Mouse (Mus musculus): ENCODE measurements at regions not wholly inside any gene's neighbourhood (a gene's known extent, or its start where the extent isn't known, plus 50 kb on each side); places are given as distances from the start of the nearest gene placed in this dataset.

GRCm38 (mm10) chr13:51026311-51026918 is 74.3 kb upstream of the Spin1 start:
- Histone ChIP-seq H3K36me3 (ENCODE audit: control insufficient read depth, insufficient read depth, low read length) (no peaks in the 10 kb centered on the region), H3K4me3 (ENCODE audit: insufficient read depth, low read depth, low read length) (no peak overlapping the region), H3K27me3 (replicated peaks; ENCODE audit: control insufficient read depth, insufficient read depth, low read length) (no peaks in the 10 kb centered on the region), H3K4me1 (ENCODE audit: control insufficient read depth, insufficient read depth, low read length) (no peaks in the 10 kb centered on the region), H3K27ac (ENCODE audit: insufficient read depth, low read depth, low read length) (no peak overlapping the region)
- TF ChIP-seq CTCF (conservative IDR thresholded peaks at IDR 0.05; ENCODE audit: insufficient read depth, insufficient read length, low read depth, low read length), result no peak
- no peak for TF ChIP-seq POLR2A (IDR thresholded peaks at IDR 0.05; ENCODE audit: low read depth, low read length)
- DNase-seq, result no peak
- WGBS, result 58% methylated on average over 6 of the region's 6 CpGs

- DNase-seq, result no peak
- H3K4me1 ChIP-seq (ENCODE audit: control insufficient read depth, insufficient read depth, low read length), result no peaks in the 10 kb centered on the region
- H3K27ac ChIP-seq (ENCODE audit: insufficient read depth, low read depth, low read length), result no peak overlapping the region
- no peak for TF ChIP-seq CTCF (conservative IDR thresholded peaks at IDR 0.05; ENCODE audit: insufficient read depth, insufficient read length, low read depth, low read length)
- TF ChIP-seq POLR2A (IDR thresholded peaks at IDR 0.05; ENCODE audit: low read depth, low read length), result no peak
- H3K27me3 ChIP-seq (replicated peaks; ENCODE audit: control insufficient read depth, insufficient read depth, low read length), result no peaks in the 10 kb centered on the region
- H3K4me3 ChIP-seq (ENCODE audit: insufficient read depth, low read depth, low read length), result no peak overlapping the region
- H3K36me3 ChIP-seq (ENCODE audit: control insufficient read depth, insufficient read depth, low read length), result no peaks in the 10 kb centered on the region
- 74% methylated on average over 13 of the region's 13 CpGs for WGBS
Measured at GRCm38 (mm10) chr13:51037850-51038450, 62.7 kb upstream of the Spin1 start.

- 87% methylated on average over 4 of the region's 4 CpGs for WGBS
- no peaks in the 10 kb centered on the region for H3K27me3 ChIP-seq (replicated peaks; ENCODE audit: control insufficient read depth, insufficient read depth, low read length)
- H3K4me3 ChIP-seq (ENCODE audit: insufficient read depth, low read depth, low read length), result no peak overlapping the region
- DNase-seq, result no peak
- no peaks in the 10 kb centered on the region for H3K36me3 ChIP-seq (ENCODE audit: control insufficient read depth, insufficient read depth, low read length)
- no peaks in the 10 kb centered on the region for H3K4me1 ChIP-seq (ENCODE audit: control insufficient read depth, insufficient read depth, low read length)
- H3K27ac ChIP-seq (ENCODE audit: insufficient read depth, low read depth, low read length), result no peak overlapping the region
- TF ChIP-seq CTCF (conservative IDR thresholded peaks at IDR 0.05; ENCODE audit: insufficient read depth, insufficient read length, low read depth, low read length) (no peak), POLR2A (IDR thresholded peaks at IDR 0.05; ENCODE audit: low read depth, low read length) (no peak)
Measured at GRCm38 (mm10) chr13:51038955-51039354, 61.7 kb upstream of the Spin1 start.

GRCm38 (mm10) chr13:51041121-51041520 is 59.6 kb upstream of the Spin1 start:
- TF ChIP-seq CTCF (conservative IDR thresholded peaks at IDR 0.05; ENCODE audit: insufficient read depth, insufficient read length, low read depth, low read length) (no peak), POLR2A (IDR thresholded peaks at IDR 0.05; ENCODE audit: low read depth, low read length) (no peak)
- 52% methylated on average over 2 of the region's 2 CpGs for WGBS

GRCm38 (mm10) chr13:51042881-51043402 is 57.7 kb upstream of the Spin1 start:
- no peak for DNase-seq
- 95% methylated on average over 9 of the region's 9 CpGs for WGBS
- Histone ChIP-seq H3K4me3 (ENCODE audit: insufficient read depth, low read depth, low read length) (no peak overlapping the region), H3K4me1 (ENCODE audit: control insufficient read depth, insufficient read depth, low read length) (no peaks in the 10 kb centered on the region), H3K27ac (ENCODE audit: insufficient read depth, low read depth, low read length) (no peak overlapping the region), H3K27me3 (replicated peaks; ENCODE audit: control insufficient read depth, insufficient read depth, low read length) (no peaks in the 10 kb centered on the region), H3K36me3 (ENCODE audit: control insufficient read depth, insufficient read depth, low read length) (no peaks in the 10 kb centered on the region)
- TF ChIP-seq CTCF (conservative IDR thresholded peaks at IDR 0.05; ENCODE audit: insufficient read depth, insufficient read length, low read depth, low read length), result no peak
- no peak for TF ChIP-seq POLR2A (IDR thresholded peaks at IDR 0.05; ENCODE audit: low read depth, low read length)

More at GRCm38 (mm10) chr13:51041121-51041520, 59.6 kb upstream of the Spin1 start:
- DNase-seq, result no peak
- no peaks in the 10 kb centered on the region for H3K36me3 ChIP-seq (ENCODE audit: control insufficient read depth, insufficient read depth, low read length)
- no peaks in the 10 kb centered on the region for H3K27me3 ChIP-seq (replicated peaks; ENCODE audit: control insufficient read depth, insufficient read depth, low read length)
- no peak overlapping the region for H3K27ac ChIP-seq (ENCODE audit: insufficient read depth, low read depth, low read length)
- no peaks in the 10 kb centered on the region for H3K4me1 ChIP-seq (ENCODE audit: control insufficient read depth, insufficient read depth, low read length)
- no peak overlapping the region for H3K4me3 ChIP-seq (ENCODE audit: insufficient read depth, low read depth, low read length)

Measured in kidney, adult 2 months (tissue).